Mouse (Mus musculus): ENCODE results near the gene Ap5s1.

DNA sequence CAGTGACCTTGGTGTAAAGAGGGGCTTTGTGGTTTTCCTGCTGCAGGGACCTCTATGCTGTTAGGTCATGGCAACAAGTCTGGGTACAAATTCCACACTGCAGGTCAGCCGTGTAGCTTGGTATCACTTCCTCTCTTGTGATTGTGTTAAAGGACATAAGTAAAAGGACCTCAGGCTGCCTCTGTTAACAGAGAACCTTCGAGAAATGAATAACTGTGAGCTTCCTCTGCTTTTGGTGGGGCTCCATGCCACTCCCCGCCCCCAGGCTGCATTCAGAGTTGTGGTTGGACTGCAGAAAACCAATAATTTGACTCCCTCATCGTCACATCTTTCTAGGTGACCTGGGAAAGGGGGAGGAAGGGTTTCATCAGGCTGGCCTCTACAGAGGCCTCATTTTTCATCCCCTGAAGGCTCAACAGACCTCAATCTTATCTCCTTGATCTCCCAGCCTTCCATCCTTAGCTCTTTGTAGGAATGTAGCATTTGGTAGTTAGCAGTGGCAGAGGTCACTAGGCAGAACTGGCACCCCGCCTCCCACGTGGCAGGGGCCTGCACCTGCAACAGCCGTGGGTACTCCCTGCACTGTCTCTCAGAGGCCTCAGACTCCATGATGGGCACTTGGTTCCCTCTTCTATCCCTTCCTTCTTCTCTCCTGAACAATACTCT, 28.2 kb downstream of the Ap5s1 start:
- no peak for TF ChIP-seq POLR2A (IDR thresholded peaks at IDR 0.05; ENCODE audit: borderline replicate concordance, control insufficient read depth, low read depth, low read length)
- TF ChIP-seq CTCF (IDR thresholded peaks at IDR 0.05; ENCODE audit: control insufficient read depth, insufficient read depth, low read length): no peak

All from bone marrow, adult 2 months (tissue).